Mouse (Mus musculus) liver, postnatal 0 days (tissue): Measurements from ENCODE around the gene C2cd4a.

Experiments used
- CTCF ChIP-seq: sonication (generic); IDR thresholded peaks from 2 replicates; pipeline ENCODE4 v1.5.1; 2016; ENCODE audit warnings: antibody characterized with exemption, low read depth
- EP300 ChIP-seq: IDR thresholded peaks from 2 replicates; pipeline ENCODE4 v1.6.1; 2016; ENCODE audit warnings: antibody characterized with exemption, low read depth, mild to moderate bottlenecking

GRCm38 (mm10) chr9:67813665-67814337 is 18.3 kb downstream of the C2cd4a start:
- TF ChIP-seq EP300 (no peak; the same call in 1 of the 2 replicates), CTCF (no peak)
